Mouse (Mus musculus): ENCODE results near the gene Fsd1. TPM values are rescaled to one million over a fixed set of nuclear protein-coding genes. Genes with fewer than 3 reads are reported as not detected.

Gene Fsd1
- polyA plus RNA-seq, 1 experiment from 2014 or later = 5.0 TPM

GRCm38 (mm10) chr17:56022989-56023290 is 36.6 kb downstream of the Fsd1 start:
- Histone ChIP-seq H3K9me3 (no peaks in the 10 kb centered on the region), H3K27ac (replicated peaks) (peak overlapping the region; percentile 54; the same call in 1 of the 2 replicates), H3K36me3 (peaks cover 42% of the 10 kb centered on the region), H3K27me3 (replicated peaks) (no peaks in the 10 kb centered on the region), H3K9ac (no peak overlapping the region), H3K4me3 (no peak overlapping the region), H3K4me1 (peaks cover 72% of the 10 kb centered on the region), H3K4me2 (no peak overlapping the region)
- 82% methylated on average over 4 of the region's 4 CpGs for WGBS
- ATAC-seq (ENCODE audit: extremely low read depth, insufficient number of reproducible peaks, low FRiP score, low TSS enrichment) = no peak

DNA sequence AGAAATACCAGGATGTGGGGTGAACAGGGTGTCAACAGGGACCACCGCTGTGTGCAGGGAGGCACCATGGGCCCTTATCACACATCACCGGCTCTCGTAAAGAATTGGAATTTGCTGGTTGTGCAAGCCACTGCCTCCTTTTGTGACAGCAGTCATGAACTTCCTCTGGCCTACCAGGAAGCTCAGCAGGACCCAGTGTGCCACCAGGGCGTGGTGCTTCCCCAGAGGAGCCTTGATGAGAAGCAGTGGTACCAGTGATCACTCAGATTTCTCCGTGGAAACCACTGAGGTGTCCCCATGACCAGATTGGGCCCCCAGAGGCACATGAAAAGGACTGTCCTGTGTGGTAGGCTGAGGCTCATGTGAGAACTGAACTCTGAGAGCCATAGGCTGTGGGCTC is 37.1 kb downstream of the Fsd1 start:
- peak overlapping the region; percentile 54 for H3K27ac ChIP-seq (replicated peaks)
- no peaks in the 10 kb centered on the region for H3K27me3 ChIP-seq (replicated peaks)
- H3K9me3 ChIP-seq = no peaks in the 10 kb centered on the region
- H3K4me2 ChIP-seq = no peak overlapping the region
- H3K9ac ChIP-seq = peak overlapping the region; percentile 48; the same call in 1 of the 2 replicates
- peaks cover 40% of the 10 kb centered on the region for H3K36me3 ChIP-seq
- no peak overlapping the region for H3K4me3 ChIP-seq
- H3K4me1 ChIP-seq = peaks cover 76% of the 10 kb centered on the region
- ATAC-seq (ENCODE audit: extremely low read depth, insufficient number of reproducible peaks, low FRiP score, low TSS enrichment) = no peak
- WGBS = 30% methylated on average over 5 of the region's 5 CpGs

DNA sequence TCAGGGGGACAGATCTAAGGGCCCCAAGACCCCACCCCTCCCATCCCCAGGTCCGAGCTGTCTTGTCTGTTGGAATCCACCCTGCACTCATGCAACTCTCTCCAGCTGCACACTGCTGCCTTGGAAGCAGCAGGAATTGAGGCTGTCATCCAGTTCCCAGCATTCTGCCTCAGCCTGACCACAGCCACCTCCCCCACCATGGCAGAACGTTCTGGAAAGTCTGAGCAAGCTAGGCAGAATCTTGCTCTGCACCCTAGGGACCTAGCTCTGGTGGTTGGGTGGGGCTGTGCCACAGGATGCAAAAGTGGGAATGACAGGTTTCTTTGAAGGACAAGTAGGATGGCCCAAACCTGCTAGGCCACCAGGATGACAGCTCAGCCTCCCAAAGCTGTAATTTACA is 38.2 kb downstream of the Fsd1 start:
- H3K4me3 ChIP-seq = no peak overlapping the region
- H3K27me3 ChIP-seq (replicated peaks) = no peaks in the 10 kb centered on the region
- H3K36me3 ChIP-seq = peaks cover 40% of the 10 kb centered on the region
- peak overlapping the region; percentile 47; the same call in 1 of the 2 replicates for H3K9ac ChIP-seq
- no peaks in the 10 kb centered on the region for H3K9me3 ChIP-seq
- H3K27ac ChIP-seq (replicated peaks) = peak overlapping the region; percentile 68
- WGBS = 58% methylated on average over 2 of the region's 2 CpGs
- H3K4me1 ChIP-seq = peaks cover 81% of the 10 kb centered on the region
- no peak overlapping the region for H3K4me2 ChIP-seq
- no peak for ATAC-seq (ENCODE audit: extremely low read depth, insufficient number of reproducible peaks, low FRiP score, low TSS enrichment)

DNA sequence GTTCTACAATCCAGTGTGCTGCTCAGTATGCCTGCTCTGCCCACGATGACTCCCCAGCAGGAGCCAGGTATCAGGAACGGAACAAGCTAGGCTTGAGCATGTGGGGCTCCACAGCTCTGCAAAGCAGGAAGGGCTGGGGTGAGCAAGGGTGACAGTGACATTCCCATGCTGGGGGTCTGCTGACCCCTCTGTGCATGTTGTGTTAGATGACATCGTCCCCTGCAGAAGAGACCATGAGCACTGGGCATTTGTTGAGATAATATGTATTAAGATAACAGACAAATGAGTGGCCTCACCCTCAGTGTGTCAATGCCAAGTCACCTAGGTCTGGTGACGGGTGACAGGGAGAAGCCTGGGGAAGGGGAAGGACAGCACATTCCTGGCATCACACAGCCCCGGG is 38.6 kb downstream of the Fsd1 start:
- H3K27ac ChIP-seq (replicated peaks) = peak overlapping the region; percentile 68

GRCm38 (mm10) chr17:56026303-56026702 is 40.0 kb downstream of the Fsd1 start:
- ATAC-seq (ENCODE audit: extremely low read depth, insufficient number of reproducible peaks, low FRiP score, low TSS enrichment) = no peak

More for the DNA sequence above, 38.6 kb downstream of the Fsd1 start:
- Histone ChIP-seq H3K36me3 (peaks cover 39% of the 10 kb centered on the region), H3K4me1 (peaks cover 81% of the 10 kb centered on the region), H3K4me3 (no peak overlapping the region), H3K27me3 (replicated peaks) (no peaks in the 10 kb centered on the region), H3K9ac (peak overlapping the region; percentile 47; the same call in 1 of the 2 replicates), H3K9me3 (no peaks in the 10 kb centered on the region), H3K4me2 (no peak overlapping the region)
- WGBS = 34% methylated on average over 5 of the region's 5 CpGs
- ATAC-seq (ENCODE audit: extremely low read depth, insufficient number of reproducible peaks, low FRiP score, low TSS enrichment) = no peak

GRCm38 (mm10) chr17:56026881-56027280 is 40.6 kb downstream of the Fsd1 start:
- no peak for ATAC-seq (ENCODE audit: extremely low read depth, insufficient number of reproducible peaks, low FRiP score, low TSS enrichment)
- H3K4me2 ChIP-seq = no peak overlapping the region
- no peak overlapping the region for H3K4me3 ChIP-seq
- H3K4me1 ChIP-seq = peaks cover 87% of the 10 kb centered on the region
- H3K9me3 ChIP-seq = no peaks in the 10 kb centered on the region
- peak overlapping the region; percentile 52; the same call in 1 of the 2 replicates for H3K9ac ChIP-seq
- WGBS = 52% methylated on average over 1 of the region's 1 CpGs
- H3K27me3 ChIP-seq (replicated peaks) = no peaks in the 10 kb centered on the region
- peaks cover 45% of the 10 kb centered on the region for H3K36me3 ChIP-seq
- peak overlapping the region; percentile 68 for H3K27ac ChIP-seq (replicated peaks)

More at GRCm38 (mm10) chr17:56026303-56026702, 40.0 kb downstream of the Fsd1 start:
- H3K9me3 ChIP-seq = no peaks in the 10 kb centered on the region
- 48% methylated on average over 1 of the region's 1 CpGs for WGBS
- no peak overlapping the region for H3K9ac ChIP-seq
- no peaks in the 10 kb centered on the region for H3K27me3 ChIP-seq (replicated peaks)
- H3K4me2 ChIP-seq = no peak overlapping the region
- H3K4me3 ChIP-seq = no peak overlapping the region
- H3K36me3 ChIP-seq = peaks cover 43% of the 10 kb centered on the region
- peak overlapping the region; percentile 68 for H3K27ac ChIP-seq (replicated peaks)
- peaks cover 88% of the 10 kb centered on the region for H3K4me1 ChIP-seq

GRCm38 (mm10) chr17:56027801-56028441 is 41.6 kb downstream of the Fsd1 start:
- Histone ChIP-seq H3K4me1 (peaks cover 87% of the 10 kb centered on the region), H3K27me3 (replicated peaks) (no peaks in the 10 kb centered on the region), H3K9me3 (no peaks in the 10 kb centered on the region), H3K27ac (replicated peaks) (no peak overlapping the region), H3K9ac (peak overlapping the region; percentile 52; the same call in 1 of the 2 replicates), H3K4me3 (no peak overlapping the region), H3K36me3 (peaks cover 38% of the 10 kb centered on the region), H3K4me2 (no peak overlapping the region)
- no peak for ATAC-seq (ENCODE audit: extremely low read depth, insufficient number of reproducible peaks, low FRiP score, low TSS enrichment)
- 84% methylated on average over 5 of the region's 5 CpGs for WGBS

DNA sequence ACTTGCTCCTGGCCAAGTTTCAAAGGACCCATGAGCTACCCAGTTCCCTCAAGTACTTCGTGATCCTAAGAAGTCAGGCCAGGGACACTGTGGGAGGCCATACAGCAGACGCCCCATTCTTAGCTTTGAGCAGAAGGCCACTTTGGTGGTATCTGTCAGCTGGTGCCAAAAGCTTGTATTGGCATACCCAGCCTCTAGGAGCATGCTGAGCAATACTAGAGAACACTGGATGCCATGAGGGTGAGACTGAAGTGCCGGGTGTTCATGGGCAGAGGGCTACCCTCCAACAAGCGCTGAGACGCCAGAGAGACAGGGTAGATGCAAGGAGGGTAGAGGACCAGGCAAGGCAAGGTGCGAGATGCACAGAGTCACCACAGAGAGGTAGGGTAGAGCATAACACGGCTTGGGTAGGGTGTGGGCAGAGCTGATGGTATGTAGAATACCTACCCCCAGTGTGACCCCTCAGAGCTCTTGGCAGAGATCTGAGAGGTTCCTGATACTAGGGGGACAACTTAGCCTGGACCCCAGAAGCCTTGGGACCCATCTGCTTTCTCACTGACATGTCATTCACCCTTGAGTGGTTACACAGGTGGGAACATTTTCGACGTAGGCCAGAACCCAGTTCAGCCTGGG is 44.0 kb downstream of the Fsd1 start:
- H3K9me3 ChIP-seq = no peaks in the 10 kb centered on the region
- H3K4me2 ChIP-seq = no peak overlapping the region
- H3K27me3 ChIP-seq (replicated peaks) = no peaks in the 10 kb centered on the region
- no peak overlapping the region for H3K4me3 ChIP-seq
- peak overlapping the region; percentile 59; the same call in 1 of the 2 replicates for H3K9ac ChIP-seq
- peaks cover 48% of the 10 kb centered on the region for H3K36me3 ChIP-seq
- no peak for ATAC-seq (ENCODE audit: extremely low read depth, insufficient number of reproducible peaks, low FRiP score, low TSS enrichment)
- WGBS = 90% methylated on average over 9 of the region's 9 CpGs
- H3K4me1 ChIP-seq = peaks cover 86% of the 10 kb centered on the region
- peak overlapping the region; percentile 32 for H3K27ac ChIP-seq (replicated peaks)

- no peak for ATAC-seq (ENCODE audit: extremely low read depth, insufficient number of reproducible peaks, low FRiP score, low TSS enrichment)
- H3K27ac ChIP-seq (replicated peaks) = peak overlapping the region; percentile 32
- no peak overlapping the region for H3K4me3 ChIP-seq
- peaks cover 48% of the 10 kb centered on the region for H3K36me3 ChIP-seq
- H3K4me1 ChIP-seq = peaks cover 84% of the 10 kb centered on the region
- H3K27me3 ChIP-seq (replicated peaks) = no peaks in the 10 kb centered on the region
- no peaks in the 10 kb centered on the region for H3K9me3 ChIP-seq
- peak overlapping the region; percentile 59 for H3K9ac ChIP-seq
- H3K4me2 ChIP-seq = no peak overlapping the region
- WGBS = 37% methylated on average over 5 of the region's 5 CpGs
Measured at GRCm38 (mm10) chr17:56030919-56031318, 44.6 kb downstream of the Fsd1 start.

DNA sequence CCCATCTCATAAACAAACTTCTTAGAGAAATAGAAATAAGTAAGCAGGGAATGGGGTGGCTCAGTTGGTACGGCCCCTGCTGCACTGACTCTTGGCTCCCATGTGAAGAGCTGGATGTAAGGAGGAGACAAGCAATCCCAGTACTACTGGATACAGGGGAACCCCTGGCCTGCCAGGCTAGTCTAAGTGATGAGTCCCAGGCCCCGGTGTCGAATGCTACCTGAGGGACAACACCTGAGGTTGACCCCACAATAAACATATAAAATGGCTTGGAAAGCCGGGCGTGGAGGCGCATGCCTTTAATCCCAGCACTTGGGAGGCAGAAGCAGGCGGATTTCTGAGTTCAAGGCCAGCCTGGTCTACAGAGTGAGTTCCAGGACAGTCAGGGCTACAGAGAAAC is 45.1 kb downstream of the Fsd1 start:
- no peak overlapping the region for H3K4me2 ChIP-seq
- peaks cover 48% of the 10 kb centered on the region for H3K36me3 ChIP-seq
- H3K9me3 ChIP-seq = no peaks in the 10 kb centered on the region
- H3K4me1 ChIP-seq = peaks cover 79% of the 10 kb centered on the region
- ATAC-seq (ENCODE audit: extremely low read depth, insufficient number of reproducible peaks, low FRiP score, low TSS enrichment) = no peak
- WGBS = 92% methylated on average over 7 of the region's 7 CpGs
- H3K27ac ChIP-seq (replicated peaks) = peak overlapping the region; percentile 32; the same call in 1 of the 2 replicates
- peak overlapping the region; percentile 59 for H3K9ac ChIP-seq
- no peaks in the 10 kb centered on the region for H3K27me3 ChIP-seq (replicated peaks)
- H3K4me3 ChIP-seq = no peak overlapping the region

DNA sequence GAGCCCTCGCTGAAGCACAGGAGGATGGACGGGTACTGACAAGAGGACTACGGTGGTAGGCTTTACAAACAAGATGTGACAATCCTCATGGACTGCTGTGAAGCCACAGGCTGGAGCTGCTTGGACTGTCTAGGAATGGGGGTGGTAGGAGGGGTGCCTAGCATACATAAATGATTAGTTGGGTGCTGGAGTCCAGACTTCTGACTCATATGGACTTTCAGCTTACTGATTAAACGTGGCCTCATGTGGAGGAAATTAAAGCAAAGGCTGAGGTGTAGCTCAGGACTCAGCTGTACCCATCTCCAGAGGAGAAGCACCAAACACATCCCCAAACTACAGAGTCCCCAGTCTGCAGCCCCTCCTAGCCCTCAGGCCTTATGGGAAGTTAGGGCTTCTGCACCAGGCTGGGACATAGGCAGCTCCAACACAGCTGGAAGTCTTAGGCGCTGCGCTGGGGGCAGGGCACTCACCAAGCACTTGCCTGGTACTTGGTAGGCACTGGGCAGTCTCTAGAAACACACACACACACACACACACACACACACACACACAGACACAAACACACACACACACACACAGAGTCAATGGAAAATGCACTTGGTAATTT is 45.9 kb downstream of the Fsd1 start:
- Histone ChIP-seq H3K27me3 (replicated peaks) (no peaks in the 10 kb centered on the region), H3K27ac (replicated peaks) (no peak overlapping the region), H3K9me3 (no peaks in the 10 kb centered on the region), H3K36me3 (peaks cover 48% of the 10 kb centered on the region), H3K4me3 (no peak overlapping the region), H3K4me2 (no peak overlapping the region), H3K4me1 (peaks cover 74% of the 10 kb centered on the region), H3K9ac (peak overlapping the region; percentile 50; the same call in 1 of the 2 replicates)
- WGBS = 86% methylated on average over 6 of the region's 6 CpGs
- ATAC-seq (ENCODE audit: extremely low read depth, insufficient number of reproducible peaks, low FRiP score, low TSS enrichment) = no peak
